Mouse (Mus musculus): ENCODE results near the gene Zfp3.

DNA sequence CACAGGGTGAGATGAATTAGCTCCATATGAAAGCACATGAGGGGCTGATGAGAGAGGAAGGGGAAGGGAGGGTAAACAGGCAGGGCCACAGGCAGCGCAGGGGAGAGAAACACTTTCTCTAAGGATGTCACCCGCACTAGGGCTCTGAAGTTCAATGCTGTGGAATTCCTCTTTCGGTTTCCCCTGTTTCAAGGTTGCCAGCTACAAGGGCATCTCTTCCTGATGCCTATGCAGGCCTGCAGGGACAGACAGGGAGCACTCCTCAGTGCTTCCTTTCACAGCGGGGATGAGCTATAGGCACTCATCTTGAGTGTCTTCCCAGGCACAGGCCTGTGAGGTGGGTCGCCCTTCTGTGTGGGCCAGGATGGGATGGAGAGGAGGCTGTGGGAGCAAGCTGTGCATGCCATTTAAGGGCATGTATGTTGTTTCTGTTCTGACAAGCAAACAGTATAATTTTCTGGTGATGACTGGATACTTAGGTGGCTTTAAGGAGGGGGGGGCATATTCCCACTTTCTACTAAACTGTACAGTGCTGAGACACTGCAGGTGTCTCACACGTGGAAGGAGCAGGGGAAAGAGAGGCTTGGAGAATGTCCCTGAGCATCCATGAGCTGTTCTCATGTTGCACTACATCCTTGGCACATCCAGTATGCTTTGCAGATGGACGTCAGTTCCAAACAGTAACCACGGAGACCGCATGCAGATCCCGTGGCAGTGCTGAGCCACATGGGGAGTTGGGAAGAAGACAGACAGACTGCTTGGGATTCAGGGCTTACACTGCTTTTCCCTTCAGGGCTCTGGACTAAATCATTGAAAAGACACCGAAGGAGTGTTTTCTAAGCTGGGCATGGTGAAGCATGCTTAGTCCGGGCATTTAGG is 21.2 kb upstream of the Zfp3 start:
- TF ChIP-seq GATA1 (IDR thresholded peaks at IDR 0.05; ENCODE audit: borderline replicate concordance, low read length) (no peak), FLI1 (IDR thresholded peaks at IDR 0.05; ENCODE audit: low read length) (no peak)
